Mouse (Mus musculus): Measurements from ENCODE around the gene Nrd1. TPM values are rescaled to one million over a fixed set of nuclear protein-coding genes. Genes with fewer than 3 reads are reported as not detected.

Gene Nrd1
- polyA plus RNA-seq, 1 experiment from 2014 or later, result 71.8 TPM

DNA sequence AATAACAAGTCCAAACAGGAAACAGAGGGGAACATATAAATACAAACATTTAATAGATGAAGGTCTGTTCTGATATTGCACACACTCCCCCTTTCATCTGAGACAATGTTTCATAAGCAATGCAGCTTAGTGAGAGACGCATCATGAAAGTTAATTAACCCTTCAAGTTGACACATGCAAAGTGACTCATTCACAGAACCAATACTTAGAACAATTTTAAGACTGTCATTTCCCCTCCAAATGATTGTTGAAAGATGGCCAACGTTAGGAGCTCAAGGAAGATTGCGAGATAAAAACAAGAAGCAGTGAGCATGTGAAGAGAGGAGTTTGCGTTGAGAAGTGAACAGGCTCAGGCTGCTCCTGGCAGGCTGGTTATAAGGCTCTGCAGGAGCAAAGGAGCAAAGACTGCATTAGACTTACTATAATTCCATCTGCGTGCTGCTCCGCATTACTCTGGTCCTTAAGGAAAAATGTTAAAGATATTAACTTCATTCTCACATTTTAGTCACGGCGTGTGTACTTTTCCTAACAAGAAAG lies 90.9 kb downstream of the Nrd1 start:
- Histone ChIP-seq H3K4me1 (ENCODE audit: control insufficient read depth, insufficient read depth, low read length) (no peaks in the 10 kb centered on the region), H3K27me3 (ENCODE audit: control insufficient read depth, insufficient read depth, low read length) (no peaks in the 10 kb centered on the region), H3K9me3 (ENCODE audit: control insufficient read depth, low read length) (no peaks in the 10 kb centered on the region), H3K4me2 (ENCODE audit: low read length) (no peak overlapping the region), H3K27ac (replicated peaks; ENCODE audit: low read depth, low read length) (no peak overlapping the region), H3K9ac (replicated peaks; ENCODE audit: low read length) (no peak overlapping the region), H3K36me3 (ENCODE audit: control insufficient read depth, insufficient read depth, low read length) (0 out of 2 replicates have a peak, but pooled peaks cover 3% of the 10 kb centered on the region), H3K4me3 (replicated peaks; ENCODE audit: low read depth, low read length) (no peak overlapping the region)
- 89% methylated on average over 8 of the region's 8 CpGs for WGBS
- ATAC-seq (ENCODE audit: low FRiP score, low TSS enrichment) (no peak), DNase-seq (no peak)

DNA sequence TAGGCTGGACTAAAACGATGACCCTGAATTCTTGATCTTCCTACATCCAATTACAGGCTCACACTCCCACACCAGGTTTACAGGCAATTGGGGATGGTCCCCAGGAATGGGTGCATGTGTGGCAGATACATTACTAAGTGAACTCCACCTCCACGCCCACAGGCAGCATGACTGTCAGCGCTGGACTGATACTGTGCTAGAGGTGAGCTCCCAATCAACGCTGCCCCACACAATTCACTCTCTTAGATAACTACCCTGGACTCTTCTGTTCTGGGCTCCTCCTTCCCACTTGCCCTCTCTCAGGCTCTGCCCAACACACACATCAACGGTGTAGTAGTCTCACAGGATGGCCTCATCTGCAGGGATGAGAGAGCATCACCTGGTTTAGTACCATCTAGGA lies 91.9 kb downstream of the Nrd1 start:
- WGBS, result 91% methylated on average over 5 of the region's 5 CpGs
- no peak overlapping the region for H3K27ac ChIP-seq (replicated peaks; ENCODE audit: low read depth, low read length)
- H3K36me3 ChIP-seq (ENCODE audit: control insufficient read depth, insufficient read depth, low read length), result peaks cover 10% of the 10 kb centered on the region; the same call in 1 of the 2 replicates
- no peaks in the 10 kb centered on the region for H3K4me1 ChIP-seq (ENCODE audit: control insufficient read depth, insufficient read depth, low read length)
- no peak overlapping the region for H3K9ac ChIP-seq (replicated peaks; ENCODE audit: low read length)
- H3K4me3 ChIP-seq (replicated peaks; ENCODE audit: low read depth, low read length), result no peak overlapping the region
- H3K4me2 ChIP-seq (ENCODE audit: low read length), result no peak overlapping the region
- DNase-seq (no peak), ATAC-seq (ENCODE audit: low FRiP score, low TSS enrichment) (no peak)
- no peaks in the 10 kb centered on the region for H3K27me3 ChIP-seq (ENCODE audit: control insufficient read depth, insufficient read depth, low read length)
- no peaks in the 10 kb centered on the region for H3K9me3 ChIP-seq (ENCODE audit: control insufficient read depth, low read length)

- Histone ChIP-seq H3K27me3 (ENCODE audit: control insufficient read depth, insufficient read depth, low read length) (no peaks in the 10 kb centered on the region), H3K9me3 (ENCODE audit: control insufficient read depth, low read length) (no peaks in the 10 kb centered on the region), H3K4me2 (ENCODE audit: low read length) (no peak overlapping the region), H3K27ac (replicated peaks; ENCODE audit: low read depth, low read length) (no peak overlapping the region), H3K9ac (replicated peaks; ENCODE audit: low read length) (no peak overlapping the region), H3K4me3 (replicated peaks; ENCODE audit: low read depth, low read length) (no peak overlapping the region), H3K36me3 (ENCODE audit: control insufficient read depth, insufficient read depth, low read length) (peaks cover 13% of the 10 kb centered on the region; the same call in 1 of the 2 replicates), H3K4me1 (ENCODE audit: control insufficient read depth, insufficient read depth, low read length) (no peaks in the 10 kb centered on the region)
- 78% methylated on average over 2 of the region's 2 CpGs for WGBS
- ATAC-seq (ENCODE audit: low FRiP score, low TSS enrichment) (no peak), DNase-seq (no peak)
These were observed 93.8 kb downstream of the Nrd1 start for GRCm38 (mm10) chr4:109094269-109094668.

GRCm38 (mm10) chr4:109098861-109099260 lies 98.4 kb downstream of the Nrd1 start:
- ATAC-seq (ENCODE audit: low FRiP score, low TSS enrichment), result no peak
- H3K9ac ChIP-seq (replicated peaks; ENCODE audit: low read length), result no peak overlapping the region
- H3K4me3 ChIP-seq (replicated peaks; ENCODE audit: low read depth, low read length), result no peak overlapping the region
- no peaks in the 10 kb centered on the region for H3K4me1 ChIP-seq (ENCODE audit: control insufficient read depth, insufficient read depth, low read length)
- peaks cover 22% of the 10 kb centered on the region for H3K36me3 ChIP-seq (ENCODE audit: control insufficient read depth, insufficient read depth, low read length)
- no peaks in the 10 kb centered on the region for H3K9me3 ChIP-seq (ENCODE audit: control insufficient read depth, low read length)
- no peak for DNase-seq
- no peak overlapping the region for H3K4me2 ChIP-seq (ENCODE audit: low read length)
- WGBS, result 93% methylated on average over 3 of the region's 3 CpGs
- no peaks in the 10 kb centered on the region for H3K27me3 ChIP-seq (ENCODE audit: control insufficient read depth, insufficient read depth, low read length)
- no peak overlapping the region for H3K27ac ChIP-seq (replicated peaks; ENCODE audit: low read depth, low read length)

- H3K27me3 ChIP-seq (ENCODE audit: control insufficient read depth, insufficient read depth, low read length), result no peaks in the 10 kb centered on the region
- no peaks in the 10 kb centered on the region for H3K9me3 ChIP-seq (ENCODE audit: control insufficient read depth, low read length)
- DNase-seq, result no peak
- no peaks in the 10 kb centered on the region for H3K4me1 ChIP-seq (ENCODE audit: control insufficient read depth, insufficient read depth, low read length)
- no peak overlapping the region for H3K27ac ChIP-seq (replicated peaks; ENCODE audit: low read depth, low read length)
- no peak overlapping the region for H3K9ac ChIP-seq (replicated peaks; ENCODE audit: low read length)
- H3K4me2 ChIP-seq (ENCODE audit: low read length), result no peak overlapping the region
- ATAC-seq (ENCODE audit: low FRiP score, low TSS enrichment), result no peak
- H3K4me3 ChIP-seq (replicated peaks; ENCODE audit: low read depth, low read length), result no peak overlapping the region
- H3K36me3 ChIP-seq (ENCODE audit: control insufficient read depth, insufficient read depth, low read length), result peaks cover 13% of the 10 kb centered on the region
- 92% methylated on average over 5 of the region's 5 CpGs for WGBS
These were observed 102.1 kb downstream of the Nrd1 start for GRCm38 (mm10) chr4:109102574-109102973.

- DNase-seq (no peak), ATAC-seq (ENCODE audit: low FRiP score, low TSS enrichment) (no peak)
- H3K27ac ChIP-seq (replicated peaks; ENCODE audit: low read depth, low read length), result no peak overlapping the region
- no peaks in the 10 kb centered on the region for H3K4me1 ChIP-seq (ENCODE audit: control insufficient read depth, insufficient read depth, low read length)
- no peaks in the 10 kb centered on the region for H3K27me3 ChIP-seq (ENCODE audit: control insufficient read depth, insufficient read depth, low read length)
- no peak overlapping the region for H3K4me3 ChIP-seq (replicated peaks; ENCODE audit: low read depth, low read length)
- no peak overlapping the region for H3K4me2 ChIP-seq (ENCODE audit: low read length)
- 88% methylated on average over 9 of the region's 9 CpGs for WGBS
- H3K9ac ChIP-seq (replicated peaks; ENCODE audit: low read length), result no peak overlapping the region
- H3K9me3 ChIP-seq (ENCODE audit: control insufficient read depth, low read length), result no peaks in the 10 kb centered on the region
- H3K36me3 ChIP-seq (ENCODE audit: control insufficient read depth, insufficient read depth, low read length), result peaks cover 12% of the 10 kb centered on the region
These were observed 102.9 kb downstream of the Nrd1 start for GRCm38 (mm10) chr4:109103145-109103883.

DNA sequence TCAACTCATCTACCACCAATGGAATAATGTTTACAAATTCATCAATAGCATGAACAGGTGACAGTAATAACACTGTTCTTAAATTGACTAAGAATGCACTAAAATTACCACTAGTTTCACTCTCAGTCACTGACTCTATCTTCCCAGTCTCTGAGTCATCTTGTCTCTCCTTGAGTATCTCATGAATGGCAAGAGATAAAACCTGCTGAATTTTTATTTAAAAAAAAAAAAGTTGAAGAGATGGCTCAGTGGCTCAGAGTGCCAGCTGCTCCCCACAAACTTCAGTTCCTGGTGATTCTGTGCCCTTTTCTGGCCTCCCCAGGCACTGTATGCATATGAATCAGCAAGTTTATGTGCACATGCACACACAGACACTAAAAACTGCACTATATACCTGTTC lies 104.8 kb downstream of the Nrd1 start:
- H3K4me1 ChIP-seq (ENCODE audit: control insufficient read depth, insufficient read depth, low read length), result no peaks in the 10 kb centered on the region
- no peaks in the 10 kb centered on the region for H3K9me3 ChIP-seq (ENCODE audit: control insufficient read depth, low read length)
- ATAC-seq (ENCODE audit: low FRiP score, low TSS enrichment) (no peak), DNase-seq (no peak)
- H3K36me3 ChIP-seq (ENCODE audit: control insufficient read depth, insufficient read depth, low read length), result peaks cover 11% of the 10 kb centered on the region
- no peak overlapping the region for H3K4me2 ChIP-seq (ENCODE audit: low read length)
- no peaks in the 10 kb centered on the region for H3K27me3 ChIP-seq (ENCODE audit: control insufficient read depth, insufficient read depth, low read length)
- H3K27ac ChIP-seq (replicated peaks; ENCODE audit: low read depth, low read length), result no peak overlapping the region
- H3K9ac ChIP-seq (replicated peaks; ENCODE audit: low read length), result no peak overlapping the region
- H3K4me3 ChIP-seq (replicated peaks; ENCODE audit: low read depth, low read length), result no peak overlapping the region

- H3K27ac ChIP-seq (replicated peaks; ENCODE audit: low read depth, low read length), result no peak overlapping the region
- peaks cover 5% of the 10 kb centered on the region for H3K36me3 ChIP-seq (ENCODE audit: control insufficient read depth, insufficient read depth, low read length)
- H3K27me3 ChIP-seq (ENCODE audit: control insufficient read depth, insufficient read depth, low read length), result no peaks in the 10 kb centered on the region
- ATAC-seq (ENCODE audit: low FRiP score, low TSS enrichment) (no peak), DNase-seq (no peak)
- H3K9ac ChIP-seq (replicated peaks; ENCODE audit: low read length), result no peak overlapping the region
- H3K4me3 ChIP-seq (replicated peaks; ENCODE audit: low read depth, low read length), result no peak overlapping the region
- WGBS, result 77% methylated on average over 3 of the region's 3 CpGs
- H3K4me2 ChIP-seq (ENCODE audit: low read length), result no peak overlapping the region
- no peaks in the 10 kb centered on the region for H3K9me3 ChIP-seq (ENCODE audit: control insufficient read depth, low read length)
- no peaks in the 10 kb centered on the region for H3K4me1 ChIP-seq (ENCODE audit: control insufficient read depth, insufficient read depth, low read length)
These were observed 105.6 kb downstream of the Nrd1 start for GRCm38 (mm10) chr4:109106034-109106433.

GRCm38 (mm10) chr4:109106594-109106993 lies 106.1 kb downstream of the Nrd1 start:
- Histone ChIP-seq H3K36me3 (ENCODE audit: control insufficient read depth, insufficient read depth, low read length) (peaks cover under 1% of the 10 kb centered on the region; the same call in 1 of the 2 replicates), H3K4me2 (ENCODE audit: low read length) (no peak overlapping the region), H3K27ac (replicated peaks; ENCODE audit: low read depth, low read length) (no peak overlapping the region), H3K27me3 (ENCODE audit: control insufficient read depth, insufficient read depth, low read length) (no peaks in the 10 kb centered on the region), H3K9me3 (ENCODE audit: control insufficient read depth, low read length) (no peaks in the 10 kb centered on the region), H3K4me1 (ENCODE audit: control insufficient read depth, insufficient read depth, low read length) (no peaks in the 10 kb centered on the region), H3K9ac (replicated peaks; ENCODE audit: low read length) (no peak overlapping the region), H3K4me3 (replicated peaks; ENCODE audit: low read depth, low read length) (no peak overlapping the region)
- DNase-seq (no peak), ATAC-seq (ENCODE audit: low FRiP score, low TSS enrichment) (no peak)
